Mouse (Mus musculus): ENCODE data around the gene Rgs21.

- TF ChIP-seq HCFC1 (IDR thresholded peaks at IDR 0.05; ENCODE audit: borderline replicate concordance, insufficient read depth, low read length): no peak
- no peak for TF ChIP-seq CHD2 (IDR thresholded peaks at IDR 0.05; ENCODE audit: low read depth, low read length)
- TF ChIP-seq MAFK (IDR thresholded peaks at IDR 0.05; ENCODE audit: insufficient read depth, low read depth, low read length): no peak
- TF ChIP-seq ZNF384 (IDR thresholded peaks at IDR 0.05; ENCODE audit: low read depth, low read length): no peak
Measured at GRCm38 (mm10) chr1:144579321-144579720, 11.9 kb upstream of the Rgs21 start.
